Mouse (Mus musculus) forebrain, embryonic 15.5 days (tissue): ENCODE measurements around the gene Lrp10. TPM values are rescaled to one million over a fixed set of nuclear protein-coding genes. Genes with fewer than 3 reads are reported as not detected.

ENCODE experiments used
- ATAC-seq: fragments of 200-750 bp; cut with Nextera tagmentation; replicated peaks from 2 replicates; pipeline ENCODE4 v1.8.0; 2017; ENCODE audit warnings: mild to moderate bottlenecking, moderate TSS enrichment, moderate library complexity
- H3K27ac ChIP-seq: fragments of 300-500 bp; sonication (generic); replicated peaks from 2 replicates; pipeline ENCODE4 v1.5.1; 2015; ENCODE audit warnings: mild to moderate bottlenecking, inconsistent platforms
- H3K27me3 ChIP-seq: fragments of 300-500 bp; sonication (generic); 2 replicates; pipeline ENCODE4 v1.6.1; 2015; ENCODE audit warnings: inconsistent platforms
- H3K36me3 ChIP-seq: fragments of 300-500 bp; sonication (generic); 2 replicates; pipeline ENCODE4 v1.6.1; 2015; ENCODE audit warnings: mild to moderate bottlenecking, inconsistent platforms
- H3K4me1 ChIP-seq: fragments of 300-500 bp; sonication (generic); 2 replicates; pipeline ENCODE4 v1.6.1; 2015; ENCODE audit warnings: inconsistent platforms
- H3K4me2 ChIP-seq: fragments of 300-500 bp; sonication (generic); replicated peaks from 2 replicates; pipeline ENCODE4 v1.6.1; 2015; ENCODE audit warnings: mild to moderate bottlenecking, inconsistent platforms
- H3K4me3 ChIP-seq: fragments of 300-500 bp; sonication (generic); 2 replicates; pipeline ENCODE4 v1.5.1; 2015; ENCODE audit warnings: mild to moderate bottlenecking, inconsistent platforms
- H3K9ac ChIP-seq: fragments of 300-500 bp; sonication (generic); replicated peaks from 2 replicates; pipeline ENCODE4 v1.6.1; 2015; ENCODE audit warnings: mild to moderate bottlenecking, inconsistent platforms
- H3K9me3 ChIP-seq: fragments of 300-500 bp; sonication (generic); 2 replicates; pipeline ENCODE4 v1.6.1; 2016; ENCODE audit warnings: inconsistent platforms
- WGBS: fragments of 180-500 bp; shearing (Covaris S2); methylation state at CpG from one replicate; pipeline ENCODE4 v1.1.7; 2015; ENCODE audit warnings: mixed read lengths; 5-methylcytosine and 5-hydroxymethylcytosine counted together
- polyA plus RNA-seq: library from polyadenylated mRNA; unstranded; fragments of >200 nt; fragmentation: Nextera tagmentation; extraction: Ambion mirVana; gene quantifications from 2 replicates; pipeline ENCODE4 v1.2.1, GENCODE M21; 2015

Gene Lrp10
- polyA plus RNA-seq, 1 experiment from 2014 or later: 32.5 TPM

DNA sequence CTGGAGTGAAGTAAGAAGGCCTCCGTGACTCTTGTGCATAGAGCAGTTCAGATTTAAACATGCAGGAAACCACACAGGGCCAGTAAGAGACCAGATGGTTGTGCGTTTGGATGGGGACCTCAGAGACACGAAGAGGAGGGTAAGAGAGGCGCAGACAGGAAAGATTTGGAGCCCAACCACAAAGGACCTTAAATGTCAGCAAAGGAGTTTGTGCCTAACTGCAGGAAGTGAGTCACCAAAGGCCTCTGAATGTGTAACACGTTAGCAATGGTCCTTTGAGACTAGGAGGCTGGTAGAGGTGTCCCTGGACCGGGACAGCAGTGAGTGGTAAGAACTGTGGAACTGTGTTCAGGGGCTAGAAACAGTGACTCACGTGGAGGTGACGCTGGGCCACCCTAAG lies 17.5 kb downstream of the Lrp10 start:
- no peak overlapping the region for H3K9ac ChIP-seq
- H3K4me1 ChIP-seq: peaks cover 17% of the 10 kb centered on the region
- H3K27ac ChIP-seq: no peak overlapping the region
- H3K9me3 ChIP-seq: no peaks in the 10 kb centered on the region
- no peak for ATAC-seq
- no peak overlapping the region for H3K4me3 ChIP-seq
- H3K4me2 ChIP-seq: no peak overlapping the region
- WGBS: 84% methylated on average over 8 of the region's 8 CpGs
- no peaks in the 10 kb centered on the region for H3K36me3 ChIP-seq
- H3K27me3 ChIP-seq: peaks cover 20% of the 10 kb centered on the region; the same call in 1 of the 2 replicates

DNA sequence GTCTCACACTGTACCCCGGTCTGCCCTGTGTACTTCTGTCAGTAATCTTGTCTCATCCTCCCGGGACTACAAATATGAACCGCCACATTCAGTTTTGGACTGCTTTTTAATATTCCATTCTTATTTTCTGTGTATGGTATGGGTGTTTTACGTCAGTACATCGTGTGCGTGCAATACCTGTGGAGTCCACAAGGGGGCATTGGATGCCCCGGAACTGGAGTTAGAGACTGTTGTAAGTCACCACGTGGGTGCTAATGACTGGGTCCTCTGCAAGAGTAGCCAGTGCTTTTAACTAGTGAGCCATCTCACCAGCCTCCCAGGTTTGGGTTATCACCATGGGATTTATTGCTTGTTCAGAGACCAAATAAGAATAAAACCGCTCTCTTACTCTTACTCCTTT lies 18.6 kb downstream of the Lrp10 start:
- H3K4me3 ChIP-seq: no peak overlapping the region
- ATAC-seq: no peak
- peaks cover 16% of the 10 kb centered on the region; the same call in 1 of the 2 replicates for H3K27me3 ChIP-seq
- no peaks in the 10 kb centered on the region for H3K9me3 ChIP-seq
- 45% methylated on average over 9 of the region's 9 CpGs for WGBS
- H3K4me2 ChIP-seq: no peak overlapping the region
- no peak overlapping the region for H3K27ac ChIP-seq
- no peak overlapping the region for H3K9ac ChIP-seq
- peaks cover 10% of the 10 kb centered on the region for H3K4me1 ChIP-seq
- H3K36me3 ChIP-seq: no peaks in the 10 kb centered on the region

DNA sequence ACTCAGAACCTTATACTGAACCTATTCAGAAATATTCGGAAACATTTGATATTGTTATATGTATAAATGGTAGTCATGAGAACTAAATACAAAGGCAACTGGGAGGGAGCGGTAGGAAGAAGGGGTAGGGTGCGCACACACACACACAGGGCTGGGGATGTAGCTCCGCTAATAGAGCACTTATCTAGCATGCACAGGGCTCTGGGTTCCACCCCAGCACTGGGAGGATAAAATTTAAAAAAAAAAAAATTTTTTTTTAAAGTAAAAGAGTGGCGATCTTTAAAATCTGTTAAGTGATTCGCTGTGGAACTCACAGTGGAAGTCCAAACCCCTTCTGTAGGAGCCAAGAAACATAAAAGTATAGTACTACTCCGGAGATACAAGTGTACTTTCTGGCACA lies 22.0 kb downstream of the Lrp10 start:
- no peak overlapping the region for H3K4me2 ChIP-seq

DNA sequence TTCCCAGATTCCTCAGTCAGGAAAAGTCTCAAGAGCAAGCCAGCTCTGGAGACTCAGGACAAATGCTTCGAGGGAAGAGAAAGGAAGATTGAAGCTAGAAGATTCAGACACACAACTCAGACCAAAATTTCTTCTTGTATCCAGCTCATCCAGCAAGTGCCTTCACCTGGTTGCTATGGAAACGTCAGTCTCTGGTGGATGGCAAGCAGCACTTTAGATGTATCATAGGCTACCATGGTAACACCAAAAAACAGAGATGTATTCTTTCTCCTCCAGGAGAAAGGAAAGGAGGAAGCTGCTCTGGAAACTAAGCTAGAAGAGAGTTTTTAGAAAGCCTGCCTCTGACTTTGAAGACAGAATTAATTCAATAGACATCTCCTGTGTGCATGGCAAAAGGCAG lies 23.8 kb downstream of the Lrp10 start:
- 63% methylated on average over 2 of the region's 2 CpGs for WGBS
- H3K9ac ChIP-seq: no peak overlapping the region
- no peaks in the 10 kb centered on the region for H3K27me3 ChIP-seq
- H3K4me2 ChIP-seq: no peak overlapping the region
- H3K4me1 ChIP-seq: no peaks in the 10 kb centered on the region
- H3K36me3 ChIP-seq: no peaks in the 10 kb centered on the region
- no peak for ATAC-seq
- H3K9me3 ChIP-seq: no peaks in the 10 kb centered on the region
- no peak overlapping the region for H3K4me3 ChIP-seq
- no peak overlapping the region for H3K27ac ChIP-seq

More for the DNA sequence above, 22.0 kb downstream of the Lrp10 start:
- Histone ChIP-seq H3K4me1 (no peaks in the 10 kb centered on the region), H3K27ac (no peak overlapping the region), H3K9me3 (no peaks in the 10 kb centered on the region), H3K9ac (no peak overlapping the region), H3K27me3 (no peaks in the 10 kb centered on the region), H3K36me3 (no peaks in the 10 kb centered on the region), H3K4me3 (no peak overlapping the region)
- WGBS: 91% methylated on average over 7 of the region's 7 CpGs
- ATAC-seq: no peak

DNA sequence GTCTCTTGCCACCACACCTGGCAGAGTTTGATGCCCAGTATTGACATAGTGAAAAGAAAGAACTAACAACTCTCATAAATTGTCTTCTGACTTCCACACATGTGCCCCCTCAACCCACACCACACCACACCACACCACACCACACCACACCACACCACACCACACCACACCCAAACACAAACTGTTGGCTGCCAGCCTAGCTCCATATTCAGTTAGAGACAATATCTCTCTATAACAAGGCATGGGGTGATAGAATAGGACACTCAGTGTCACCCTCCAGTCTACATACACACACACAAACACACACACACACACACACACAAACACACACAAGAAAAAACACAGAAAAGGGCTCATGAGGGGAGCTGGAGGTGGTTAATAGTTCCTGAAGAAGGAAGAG lies 24.4 kb downstream of the Lrp10 start:
- no peak for ATAC-seq
- Histone ChIP-seq H3K4me3 (no peak overlapping the region), H3K27me3 (no peaks in the 10 kb centered on the region), H3K9ac (no peak overlapping the region), H3K27ac (no peak overlapping the region), H3K4me2 (no peak overlapping the region), H3K9me3 (no peaks in the 10 kb centered on the region), H3K36me3 (no peaks in the 10 kb centered on the region), H3K4me1 (no peaks in the 10 kb centered on the region)

DNA sequence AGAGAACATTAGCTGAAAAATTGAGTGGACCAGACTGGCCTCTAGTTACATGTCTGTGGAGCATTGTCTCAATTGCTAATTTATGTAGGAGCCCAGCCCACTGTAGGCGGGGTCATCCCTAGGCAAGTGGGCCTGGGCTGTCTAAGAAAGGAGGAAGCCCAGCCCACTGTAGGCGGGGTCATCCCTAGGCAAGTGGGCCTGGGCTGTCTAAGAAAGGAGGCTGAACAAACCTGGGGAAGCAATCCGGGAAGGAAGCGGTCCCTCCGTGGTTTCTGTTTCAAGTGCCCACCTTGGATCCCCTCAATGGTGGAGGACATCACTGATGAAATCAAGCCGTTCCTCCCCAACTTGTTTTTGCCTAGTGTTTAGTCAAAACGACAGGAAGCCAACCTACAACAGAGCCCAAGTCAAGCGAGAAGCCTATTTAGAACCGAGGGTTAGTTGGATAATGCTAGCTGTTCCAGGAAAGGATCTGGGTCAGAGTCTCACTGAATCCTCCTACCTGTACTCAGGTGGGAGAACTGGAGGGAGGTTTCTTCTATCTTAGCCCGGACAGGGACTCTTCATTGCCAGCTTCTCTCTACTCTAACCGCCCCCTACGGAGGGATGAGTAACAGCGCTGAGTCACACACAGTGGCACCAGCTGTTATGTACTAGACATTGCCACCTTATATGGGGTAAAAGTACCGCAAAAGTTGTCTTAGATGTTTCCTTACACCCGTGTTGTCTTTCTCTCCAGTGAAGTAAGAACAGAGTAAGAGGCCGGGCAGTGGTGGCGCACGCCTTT lies 28.6 kb downstream of the Lrp10 start:
- H3K4me3 ChIP-seq: no peak overlapping the region
- no peaks in the 10 kb centered on the region for H3K27me3 ChIP-seq
- H3K9ac ChIP-seq: no peak overlapping the region
- 66% methylated on average over 18 of the region's 18 CpGs for WGBS
- H3K36me3 ChIP-seq: no peaks in the 10 kb centered on the region
- H3K4me1 ChIP-seq: no peaks in the 10 kb centered on the region
- no peak overlapping the region for H3K4me2 ChIP-seq
- 0 out of 2 replicates have a peak, but pooled peaks have one; percentile 43 for ATAC-seq
- no peaks in the 10 kb centered on the region for H3K9me3 ChIP-seq
- no peak overlapping the region for H3K27ac ChIP-seq

DNA sequence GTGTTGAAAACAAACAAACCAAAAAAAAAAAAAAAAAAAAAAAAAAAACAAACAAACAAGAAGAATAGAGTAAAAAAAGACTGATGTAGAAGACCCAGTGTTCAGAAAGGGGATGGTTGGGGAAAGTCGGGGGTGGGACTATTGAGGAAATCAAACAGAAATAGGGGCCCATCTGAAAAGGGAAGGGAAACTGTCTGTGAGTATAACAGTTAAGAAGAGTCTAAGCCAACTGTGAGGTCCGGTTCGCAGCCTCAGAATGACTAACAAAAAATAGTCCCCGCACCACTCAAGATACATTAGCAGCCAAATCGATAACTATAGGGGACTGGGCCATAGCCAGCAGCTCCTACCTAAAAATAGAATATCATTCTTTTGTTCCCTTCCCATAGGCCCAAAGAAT lies 29.3 kb downstream of the Lrp10 start:
- Histone ChIP-seq H3K4me2 (no peak overlapping the region), H3K9me3 (no peaks in the 10 kb centered on the region), H3K27ac (no peak overlapping the region), H3K9ac (no peak overlapping the region), H3K36me3 (no peaks in the 10 kb centered on the region), H3K27me3 (no peaks in the 10 kb centered on the region), H3K4me3 (no peak overlapping the region), H3K4me1 (no peaks in the 10 kb centered on the region)
- WGBS: 94% methylated on average over 5 of the region's 5 CpGs
- ATAC-seq: no peak

DNA sequence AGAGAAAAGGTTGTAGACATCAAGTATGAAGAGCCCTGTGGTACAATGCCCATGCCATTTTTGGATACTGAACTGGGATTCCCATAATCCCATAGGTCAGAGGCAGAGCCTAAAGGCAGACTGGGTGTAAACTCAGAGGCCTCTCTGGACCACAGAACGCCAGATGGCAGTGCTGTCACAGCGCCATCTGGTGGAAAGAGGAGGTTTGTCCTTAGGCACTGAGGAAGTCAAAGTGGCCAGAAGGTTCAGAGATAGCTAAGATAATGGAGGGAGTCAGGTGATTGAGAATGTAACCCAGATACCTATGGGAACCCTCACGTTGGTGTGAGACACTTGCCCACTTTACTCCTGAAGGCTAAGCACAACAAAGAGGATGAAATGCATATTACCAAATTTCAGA lies 30.3 kb downstream of the Lrp10 start:
- Histone ChIP-seq H3K9ac (no peak overlapping the region), H3K4me2 (no peak overlapping the region), H3K27ac (no peak overlapping the region), H3K4me3 (no peak overlapping the region), H3K4me1 (no peaks in the 10 kb centered on the region), H3K36me3 (no peaks in the 10 kb centered on the region), H3K9me3 (no peaks in the 10 kb centered on the region), H3K27me3 (no peaks in the 10 kb centered on the region)
- WGBS: 0% methylated on average over 3 of the region's 3 CpGs
- ATAC-seq: no peak

DNA sequence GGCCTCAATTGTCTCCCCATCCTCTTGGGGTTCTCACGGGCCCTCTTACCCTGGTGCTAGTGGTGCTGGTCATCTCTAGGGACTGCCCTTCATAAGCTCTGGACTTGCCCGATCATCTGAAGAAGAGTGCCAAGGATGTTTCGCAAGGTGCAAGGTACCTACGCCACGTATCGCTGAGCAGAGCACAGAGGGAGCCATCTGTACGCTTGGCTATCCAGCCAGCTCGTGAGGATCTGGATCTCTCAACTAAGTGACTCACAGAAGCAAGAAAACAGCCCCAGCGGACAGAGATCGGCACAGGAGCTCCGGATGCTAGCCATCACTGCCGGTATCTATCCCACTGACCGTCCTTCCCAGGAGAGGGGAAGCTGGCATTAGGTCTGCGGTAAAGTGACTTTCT lies 32.8 kb downstream of the Lrp10 start:
- WGBS: 88% methylated on average over 14 of the region's 14 CpGs
- H3K9me3 ChIP-seq: no peaks in the 10 kb centered on the region

DNA sequence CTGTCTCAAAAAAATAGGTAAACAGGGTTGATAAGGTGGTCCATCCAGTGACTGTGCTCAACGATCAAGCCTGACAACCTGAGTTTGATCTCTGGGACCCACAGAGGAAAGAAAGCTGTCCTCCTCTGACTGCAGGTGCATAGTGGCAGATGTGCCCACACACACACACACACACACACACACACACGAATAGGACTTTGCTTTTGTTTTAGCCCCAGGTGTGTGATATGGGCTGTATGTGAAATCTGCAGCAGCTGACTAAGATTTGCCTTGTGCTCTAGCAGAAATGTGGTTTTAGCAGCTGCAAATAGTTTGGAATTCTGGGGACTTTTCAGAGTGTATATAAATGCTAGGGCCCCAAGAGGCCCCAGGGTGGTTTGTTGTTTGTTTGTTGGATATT lies 35.4 kb downstream of the Lrp10 start:
- H3K4me1 ChIP-seq: no peaks in the 10 kb centered on the region
- WGBS: 90% methylated on average over 2 of the region's 2 CpGs
- no peaks in the 10 kb centered on the region for H3K36me3 ChIP-seq
- no peak overlapping the region for H3K27ac ChIP-seq
- H3K9me3 ChIP-seq: no peaks in the 10 kb centered on the region
- no peak for ATAC-seq
- H3K4me2 ChIP-seq: no peak overlapping the region
- H3K4me3 ChIP-seq: no peak overlapping the region
- H3K9ac ChIP-seq: no peak overlapping the region
- no peaks in the 10 kb centered on the region for H3K27me3 ChIP-seq

More for the DNA sequence above, 32.8 kb downstream of the Lrp10 start:
- H3K27ac ChIP-seq: no peak overlapping the region
- no peak for ATAC-seq
- H3K4me1 ChIP-seq: no peaks in the 10 kb centered on the region
- no peaks in the 10 kb centered on the region for H3K27me3 ChIP-seq
- no peak overlapping the region for H3K4me3 ChIP-seq
- H3K36me3 ChIP-seq: no peaks in the 10 kb centered on the region
- H3K4me2 ChIP-seq: no peak overlapping the region
- H3K9ac ChIP-seq: no peak overlapping the region

DNA sequence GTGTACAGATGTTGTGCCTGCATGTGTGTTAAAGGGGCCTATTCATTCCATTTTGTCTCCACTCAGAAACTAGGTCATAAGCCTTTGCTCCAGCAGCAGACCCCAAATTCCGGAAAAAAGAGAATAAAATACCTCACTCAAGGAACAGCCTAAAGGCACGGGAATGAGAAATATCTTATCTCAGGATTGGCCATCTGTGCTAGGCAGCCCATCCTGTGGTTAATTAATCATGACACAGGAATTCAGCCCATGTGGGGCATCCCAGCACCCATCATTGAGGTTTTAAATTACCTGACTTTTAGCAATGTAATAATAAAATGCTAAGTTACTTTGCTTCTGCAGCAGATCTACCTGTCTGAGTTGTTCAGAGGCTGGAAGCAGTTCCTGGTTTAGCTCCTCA lies 37.4 kb downstream of the Lrp10 start:
- WGBS: 95% methylated on average over 2 of the region's 2 CpGs
- no peak overlapping the region for H3K4me3 ChIP-seq
- no peaks in the 10 kb centered on the region for H3K9me3 ChIP-seq
- H3K27me3 ChIP-seq: no peaks in the 10 kb centered on the region
- no peaks in the 10 kb centered on the region for H3K36me3 ChIP-seq
- H3K9ac ChIP-seq: no peak overlapping the region
- no peaks in the 10 kb centered on the region for H3K4me1 ChIP-seq
- H3K27ac ChIP-seq: no peak overlapping the region
- no peak overlapping the region for H3K4me2 ChIP-seq
- ATAC-seq: no peak

DNA sequence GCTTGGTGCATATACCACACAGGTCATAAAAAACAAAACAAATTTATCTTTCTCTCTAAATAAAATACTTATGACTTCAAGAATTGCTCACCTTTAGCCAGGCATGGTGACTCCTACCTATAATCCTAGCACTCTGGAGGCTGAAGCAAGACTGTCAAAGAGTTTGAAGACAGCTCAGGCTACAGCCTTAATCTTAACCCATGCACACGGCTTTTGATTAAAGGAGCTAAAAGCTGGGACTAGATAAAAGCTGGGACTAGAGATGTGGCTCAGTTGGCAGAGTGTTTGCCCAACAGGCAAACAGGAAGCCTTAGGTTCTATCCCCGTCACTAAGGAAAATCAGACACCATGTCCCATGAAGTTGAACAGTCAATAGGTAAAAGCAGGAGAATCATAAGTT lies 39.2 kb downstream of the Lrp10 start:
- 88% methylated on average over 2 of the region's 2 CpGs for WGBS
- Histone ChIP-seq H3K4me1 (no peaks in the 10 kb centered on the region), H3K27me3 (no peaks in the 10 kb centered on the region)

DNA sequence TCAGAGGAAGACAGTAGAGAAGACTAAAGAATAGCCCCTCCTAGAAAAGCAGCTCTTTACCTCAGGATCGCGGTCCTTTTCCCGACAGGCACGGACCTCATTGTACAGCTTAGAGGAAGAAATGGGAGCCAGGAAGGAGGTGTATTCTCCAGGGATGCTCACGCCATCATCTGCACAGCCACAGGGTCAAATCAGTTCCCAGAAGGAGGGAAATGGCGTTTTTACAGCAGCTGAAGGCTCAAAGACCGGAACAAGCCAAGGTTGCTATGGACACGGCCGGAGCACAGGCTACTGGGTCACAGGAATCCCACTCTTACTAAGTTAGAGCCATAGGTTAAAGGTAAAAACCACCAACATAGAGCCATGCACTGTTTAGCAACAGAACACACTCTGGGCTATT lies 45.8 kb downstream of the Lrp10 start:
- ATAC-seq: no peak
- 92% methylated on average over 9 of the region's 9 CpGs for WGBS

More for the DNA sequence above, 39.2 kb downstream of the Lrp10 start:
- no peak for ATAC-seq
- Histone ChIP-seq H3K36me3 (peaks cover 15% of the 10 kb centered on the region), H3K9ac (no peak overlapping the region), H3K4me2 (no peak overlapping the region), H3K9me3 (no peaks in the 10 kb centered on the region), H3K27ac (no peak overlapping the region), H3K4me3 (no peak overlapping the region)

More for the DNA sequence above, 45.8 kb downstream of the Lrp10 start:
- H3K4me1 ChIP-seq: no peaks in the 10 kb centered on the region
- no peak overlapping the region for H3K9ac ChIP-seq
- no peaks in the 10 kb centered on the region for H3K27me3 ChIP-seq
- no peak overlapping the region for H3K4me2 ChIP-seq
- H3K4me3 ChIP-seq: no peak overlapping the region
- H3K36me3 ChIP-seq: peaks cover 81% of the 10 kb centered on the region
- H3K27ac ChIP-seq: no peak overlapping the region
- H3K9me3 ChIP-seq: no peaks in the 10 kb centered on the region
